Mouse (Mus musculus) forebrain, embryonic 13.5 days (tissue): ENCODE results near the gene Etv1. TPM values are rescaled to one million over a fixed set of nuclear protein-coding genes. Genes with fewer than 3 reads are reported as not detected.

Experiments used
- ATAC-seq: fragments of 200-750 bp; cut with Nextera tagmentation; 2 replicates; pipeline ENCODE4 v1.8.0; 2017
- H3K27ac ChIP-seq: fragments of 300-500 bp; sonication (generic); 2 replicates; pipeline ENCODE4 v1.5.1; 2015; ENCODE audit warnings: inconsistent platforms, mild to moderate bottlenecking, moderate library complexity
- H3K27me3 ChIP-seq: fragments of 300-500 bp; sonication (generic); 2 replicates; pipeline ENCODE4 v1.6.1; 2015; ENCODE audit warnings: mild to moderate bottlenecking, inconsistent platforms
- H3K36me3 ChIP-seq: fragments of 300-500 bp; sonication (generic); 2 replicates; pipeline ENCODE4 v1.6.1; 2015; ENCODE audit warnings: mild to moderate bottlenecking, inconsistent platforms; ENCODE audit not compliant: poor library complexity, severe bottlenecking
- H3K4me1 ChIP-seq: fragments of 300-500 bp; sonication (generic); 2 replicates; pipeline ENCODE4 v1.6.1; 2015; ENCODE audit warnings: inconsistent platforms
- H3K4me2 ChIP-seq: fragments of 300-500 bp; sonication (generic); 2 replicates; pipeline ENCODE4 v1.6.1; 2015; ENCODE audit warnings: inconsistent platforms, mild to moderate bottlenecking, moderate library complexity
- H3K4me3 ChIP-seq: fragments of 300-500 bp; sonication (generic); 2 replicates; pipeline ENCODE4 v1.5.1; 2015; ENCODE audit warnings: mild to moderate bottlenecking, inconsistent platforms
- H3K9ac ChIP-seq: fragments of 300-500 bp; sonication (generic); 2 replicates; pipeline ENCODE4 v1.6.1; 2015; ENCODE audit warnings: mild to moderate bottlenecking, inconsistent platforms
- H3K9me3 ChIP-seq: fragments of 300-500 bp; sonication (generic); replicated peaks from 2 replicates; pipeline ENCODE4 v1.6.1; 2016; ENCODE audit warnings: inconsistent platforms
- WGBS: fragments of 180-500 bp; shearing (Covaris S2); methylation state at CpG from one replicate; pipeline ENCODE4 v1.1.7; 2015; 5-methylcytosine and 5-hydroxymethylcytosine counted together
- polyA plus RNA-seq: library from polyadenylated mRNA; unstranded; fragments of >200 nt; fragmentation: Nextera tagmentation; extraction: Ambion mirVana; gene quantifications from 2 replicates; pipeline ENCODE4 v1.2.1, GENCODE M21; 2015

Gene Etv1
- 28.5 and 29.2 TPM in 2 replicates for polyA plus RNA-seq

DNA sequence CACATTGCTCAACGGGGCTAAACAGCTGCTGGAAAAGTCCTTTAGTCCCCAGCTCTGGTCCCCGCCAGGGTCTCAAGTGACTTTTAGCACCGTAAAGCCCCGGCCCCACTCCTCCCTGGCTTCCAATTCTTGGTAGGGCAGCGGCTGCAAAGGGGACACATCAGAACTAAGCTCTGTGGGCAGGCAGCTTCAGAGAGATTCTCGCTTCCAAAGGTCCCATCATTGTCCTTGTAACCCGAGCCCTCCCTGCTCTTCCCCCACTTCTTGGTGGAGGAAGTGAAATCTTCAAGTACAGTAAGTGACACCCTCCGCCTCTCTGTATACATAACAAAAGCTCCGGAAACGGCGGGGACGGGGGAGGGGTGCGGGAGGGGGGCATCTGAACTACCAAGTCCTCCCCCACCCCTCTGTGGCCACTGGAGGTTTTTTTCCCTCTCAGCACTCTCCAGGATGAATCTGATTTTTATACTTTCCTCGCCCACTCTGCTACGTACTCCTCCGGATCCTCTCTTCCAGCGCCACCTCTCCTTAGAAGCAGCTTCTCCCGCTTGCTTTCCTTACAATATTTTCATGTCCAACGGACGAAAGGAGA lies at the start of gene Etv1:
Etv1 (plus strand) TSS at position 195 of the 592 bp plus-strand sequence.
- peak within 1 kb of the TSS; percentile 88 for H3K27ac ChIP-seq
- peak within 1 kb of the TSS; percentile 89 for H3K4me2 ChIP-seq
- H3K27me3 ChIP-seq, result 0 out of 2 replicates have a peak, but pooled peaks cover 3% of the 10 kb centered on the region
- H3K4me3 ChIP-seq, result peak within 1 kb of the TSS; percentile 54
- no peaks in the 10 kb centered on the region for H3K9me3 ChIP-seq
- H3K36me3 ChIP-seq, result no peaks in the 10 kb centered on the region
- ATAC-seq, result peak; percentile 48
- peaks cover 23% of the 10 kb centered on the region; the same call in 1 of the 2 replicates for H3K4me1 ChIP-seq
- 0% methylated on average over 19 of the region's 20 CpGs for WGBS
- H3K9ac ChIP-seq, result peak within 1 kb of the TSS; percentile 63

DNA sequence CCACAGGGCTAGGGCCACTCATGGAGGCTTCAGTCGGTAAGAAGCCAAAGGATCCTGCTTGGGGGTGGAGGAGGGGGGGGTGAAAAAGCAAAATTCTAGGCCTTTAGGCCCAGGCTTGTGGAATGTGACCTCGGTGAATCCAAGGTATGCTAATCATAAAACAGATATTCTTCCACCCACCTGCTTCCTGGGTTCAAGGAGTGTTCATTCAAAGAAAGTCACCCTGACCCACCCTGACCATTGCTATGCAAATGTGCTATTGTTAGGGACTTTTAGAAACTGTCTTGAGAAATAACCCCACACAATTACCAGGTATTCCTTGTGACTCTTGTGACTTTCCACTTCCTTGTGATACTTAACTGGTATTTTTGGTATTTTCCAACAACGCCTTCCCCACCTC lies 49.5 kb upstream of the Etv1 start:
- Histone ChIP-seq H3K27me3 (no peaks in the 10 kb centered on the region), H3K9ac (no peak overlapping the region)

DNA sequence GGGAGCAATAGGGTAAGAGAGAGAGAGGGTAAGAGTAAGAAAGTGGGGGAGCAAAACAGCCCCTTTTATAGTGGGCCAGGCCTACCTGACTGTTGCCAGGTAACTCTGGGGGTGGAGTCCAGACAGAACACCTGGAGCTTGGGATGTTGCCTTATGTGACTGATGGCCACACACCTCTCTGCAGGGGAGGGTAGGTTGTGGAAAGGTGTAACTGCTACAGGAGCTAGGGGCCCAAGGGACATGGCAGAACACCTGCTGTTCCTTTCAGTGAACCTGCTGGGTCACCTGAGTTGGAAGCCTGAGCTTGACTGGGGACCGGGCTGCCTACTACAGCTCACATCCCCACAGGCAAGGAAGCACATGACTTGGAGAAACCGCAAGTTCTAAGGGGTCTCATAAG lies 48.4 kb upstream of the Etv1 start:
- Histone ChIP-seq H3K27ac (no peak overlapping the region), H3K27me3 (no peaks in the 10 kb centered on the region), H3K9ac (no peak overlapping the region), H3K36me3 (no peaks in the 10 kb centered on the region), H3K4me3 (no peak overlapping the region), H3K4me1 (no peaks in the 10 kb centered on the region), H3K9me3 (no peaks in the 10 kb centered on the region), H3K4me2 (no peak overlapping the region)
- WGBS, result 93% methylated on average over 2 of the region's 2 CpGs
- no peak for ATAC-seq

More for the DNA sequence above, 49.5 kb upstream of the Etv1 start:
- Histone ChIP-seq H3K4me1 (no peaks in the 10 kb centered on the region), H3K4me3 (no peak overlapping the region), H3K4me2 (no peak overlapping the region), H3K27ac (no peak overlapping the region), H3K36me3 (no peaks in the 10 kb centered on the region), H3K9me3 (no peaks in the 10 kb centered on the region)
- WGBS, result 84% methylated on average over 3 of the region's 3 CpGs
- ATAC-seq, result no peak

DNA sequence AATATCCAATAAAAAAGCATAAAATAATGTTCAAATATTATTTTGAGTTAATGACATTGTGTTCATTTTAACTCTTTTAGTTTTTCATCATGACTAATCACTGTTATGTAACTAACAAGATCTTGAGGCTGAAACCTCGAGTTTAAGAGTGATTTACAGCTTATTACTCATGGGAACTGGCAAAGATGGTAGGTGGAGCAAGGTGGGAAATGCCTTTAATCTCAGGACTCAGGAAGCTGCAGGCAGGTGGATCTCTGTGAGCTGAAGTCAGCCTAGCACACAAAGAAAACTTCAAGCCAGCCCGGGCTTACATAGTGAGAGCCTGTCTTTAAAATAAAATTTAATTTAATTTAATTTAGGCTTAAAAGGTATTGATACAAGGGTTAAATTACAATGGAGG lies 19.9 kb upstream of the Etv1 start:
- Histone ChIP-seq H3K4me2 (no peak overlapping the region), H3K4me3 (no peak overlapping the region), H3K27ac (no peak overlapping the region), H3K36me3 (no peaks in the 10 kb centered on the region), H3K9ac (no peak overlapping the region), H3K9me3 (no peaks in the 10 kb centered on the region), H3K4me1 (no peaks in the 10 kb centered on the region), H3K27me3 (no peaks in the 10 kb centered on the region)
- WGBS, result 55% methylated on average over 2 of the region's 2 CpGs
- no peak for ATAC-seq

DNA sequence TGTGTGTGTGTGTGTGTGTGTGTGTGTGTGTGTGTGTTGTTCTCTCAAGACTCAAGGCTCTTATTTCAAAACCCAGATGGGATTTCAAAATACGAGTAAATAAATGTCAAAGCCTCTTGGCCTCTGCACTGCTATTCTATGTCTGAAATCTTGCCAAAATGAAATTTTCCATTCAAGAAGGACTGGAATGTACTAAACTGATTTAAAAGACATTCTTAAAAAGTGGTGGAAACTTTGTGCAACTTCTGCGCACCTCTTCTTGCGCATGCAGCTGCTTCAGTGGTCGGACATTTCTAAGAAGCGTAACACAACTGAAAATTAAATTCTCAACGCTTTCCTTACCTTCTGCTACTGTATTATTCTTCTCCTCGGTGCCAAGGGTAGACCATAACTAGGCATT lies 1.9 kb upstream of the Etv1 start:
- no peak overlapping the region for H3K4me2 ChIP-seq
- 82% methylated on average over 7 of the region's 7 CpGs for WGBS
- no peak overlapping the region for H3K27ac ChIP-seq

GRCm38 (mm10) chr12:38777957-38778298 lies 1.3 kb upstream of the Etv1 start:
- Histone ChIP-seq H3K4me1 (peaks cover 13% of the 10 kb centered on the region; the same call in 1 of the 2 replicates), H3K36me3 (no peaks in the 10 kb centered on the region), H3K4me3 (peak overlapping the region; percentile 54), H3K27ac (no peak overlapping the region), H3K9me3 (no peaks in the 10 kb centered on the region), H3K4me2 (peak overlapping the region; percentile 89), H3K27me3 (no peaks in the 10 kb centered on the region), H3K9ac (no peak overlapping the region; the same call in 1 of the 2 replicates)
- WGBS, result 9% methylated on average over 6 of the region's 6 CpGs
- no peak for ATAC-seq

More for the DNA sequence above, 1.9 kb upstream of the Etv1 start:
- Histone ChIP-seq H3K27me3 (no peaks in the 10 kb centered on the region), H3K9ac (no peak overlapping the region), H3K4me1 (peaks cover 13% of the 10 kb centered on the region; the same call in 1 of the 2 replicates), H3K36me3 (no peaks in the 10 kb centered on the region), H3K9me3 (no peaks in the 10 kb centered on the region), H3K4me3 (no peak overlapping the region)
- ATAC-seq, result no peak

- Histone ChIP-seq H3K4me3 (peak overlapping the region; percentile 54), H3K9me3 (no peaks in the 10 kb centered on the region), H3K27me3 (0 out of 2 replicates have a peak, but pooled peaks cover 3% of the 10 kb centered on the region), H3K27ac (peak overlapping the region; percentile 88), H3K36me3 (no peaks in the 10 kb centered on the region), H3K4me1 (peaks cover 18% of the 10 kb centered on the region; the same call in 1 of the 2 replicates), H3K9ac (peak overlapping the region; percentile 63), H3K4me2 (peak overlapping the region; percentile 89)
- WGBS, result under 1% methylated on average over 36 of the region's 37 CpGs
- peak; percentile 96 for ATAC-seq
Measured at GRCm38 (mm10) chr12:38778299-38779075, 693 bp upstream of the Etv1 start.

GRCm38 (mm10) chr12:38780006-38780954 lies 1.1 kb downstream of the Etv1 start:
- H3K9me3 ChIP-seq, result no peaks in the 10 kb centered on the region
- peak; percentile 54 for ATAC-seq
- H3K36me3 ChIP-seq, result no peaks in the 10 kb centered on the region
- under 1% methylated on average over 33 of the region's 33 CpGs for WGBS
- peak overlapping the region; percentile 63 for H3K9ac ChIP-seq
- 0 out of 2 replicates have a peak, but pooled peaks cover 3% of the 10 kb centered on the region for H3K27me3 ChIP-seq
- H3K27ac ChIP-seq, result peak overlapping the region; percentile 88
- H3K4me1 ChIP-seq, result peaks cover 23% of the 10 kb centered on the region; the same call in 1 of the 2 replicates
- H3K4me2 ChIP-seq, result peak overlapping the region; percentile 89
- H3K4me3 ChIP-seq, result peak overlapping the region; percentile 54

DNA sequence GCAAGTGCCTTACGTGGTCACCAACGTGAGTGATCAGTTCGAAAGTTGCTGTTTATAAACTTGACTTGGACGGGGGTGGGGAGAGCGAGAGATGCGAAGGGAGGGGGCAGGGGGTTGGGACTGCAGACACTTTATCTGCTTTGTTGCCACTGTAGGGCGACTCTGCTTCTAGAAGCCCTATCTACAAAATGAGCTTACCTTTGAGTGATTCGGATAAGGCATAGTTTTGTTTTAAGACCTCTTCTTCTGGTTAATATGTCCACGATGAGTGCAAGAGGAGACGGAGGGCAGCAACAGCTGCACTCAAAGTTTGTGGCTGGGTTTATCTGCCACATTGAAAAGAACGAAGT lies 1.8 kb downstream of the Etv1 start:
- ATAC-seq, result no peak
- Histone ChIP-seq H3K9ac (peak overlapping the region; percentile 63), H3K4me3 (peak overlapping the region; percentile 54), H3K36me3 (no peaks in the 10 kb centered on the region), H3K4me1 (peaks cover 23% of the 10 kb centered on the region; the same call in 1 of the 2 replicates), H3K27ac (no peak overlapping the region), H3K9me3 (no peaks in the 10 kb centered on the region), H3K27me3 (0 out of 2 replicates have a peak, but pooled peaks cover 3% of the 10 kb centered on the region), H3K4me2 (peak overlapping the region; percentile 89)
- 0% methylated on average over 11 of the region's 11 CpGs for WGBS

DNA sequence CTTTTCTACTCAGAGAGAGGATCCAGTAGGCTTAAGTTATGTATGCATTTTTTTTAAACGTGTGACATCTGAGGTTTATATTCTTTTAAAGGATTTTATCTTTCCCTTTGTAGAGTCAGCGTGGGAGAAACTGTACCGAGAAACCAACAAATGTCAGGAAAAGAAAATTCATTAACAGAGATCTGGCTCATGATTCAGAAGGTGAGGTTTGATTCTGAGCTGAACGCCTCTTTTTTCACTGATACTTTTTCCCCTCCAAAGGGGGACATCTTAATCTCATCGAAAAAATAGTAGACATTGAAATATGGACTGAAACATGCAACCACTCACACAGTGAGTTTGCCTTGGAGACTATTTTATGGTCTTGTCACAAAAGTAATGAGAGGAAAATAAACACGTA lies 2.5 kb downstream of the Etv1 start:
- ATAC-seq, result no peak
- peaks cover 23% of the 10 kb centered on the region; the same call in 1 of the 2 replicates for H3K4me1 ChIP-seq
- H3K4me3 ChIP-seq, result peak overlapping the region; percentile 54
- H3K27ac ChIP-seq, result no peak overlapping the region
- peak overlapping the region; percentile 89 for H3K4me2 ChIP-seq
- no peaks in the 10 kb centered on the region for H3K9me3 ChIP-seq
- H3K9ac ChIP-seq, result 0 out of 2 replicates have a peak overlapping the region, but pooled peaks have one; percentile 16
- 50% methylated on average over 6 of the region's 6 CpGs for WGBS
- H3K36me3 ChIP-seq, result no peaks in the 10 kb centered on the region
- H3K27me3 ChIP-seq, result 0 out of 2 replicates have a peak, but pooled peaks cover 3% of the 10 kb centered on the region

GRCm38 (mm10) chr12:38783291-38783690 lies 4.1 kb downstream of the Etv1 start:
- Histone ChIP-seq H3K4me2 (peak overlapping the region; percentile 37), H3K4me3 (peak overlapping the region; percentile 10; the same call in 1 of the 2 replicates)
- WGBS, result 56% methylated on average over 1 of the region's 1 CpGs

More at GRCm38 (mm10) chr12:38783291-38783690, 4.1 kb downstream of the Etv1 start:
- 0 out of 2 replicates have a peak overlapping the region, but pooled peaks have one; percentile 12 for H3K9ac ChIP-seq
- no peak for ATAC-seq
- H3K27ac ChIP-seq, result no peak overlapping the region
- peaks cover 27% of the 10 kb centered on the region; the same call in 1 of the 2 replicates for H3K4me1 ChIP-seq
- H3K27me3 ChIP-seq, result 0 out of 2 replicates have a peak, but pooled peaks cover 3% of the 10 kb centered on the region
- no peaks in the 10 kb centered on the region for H3K9me3 ChIP-seq
- no peaks in the 10 kb centered on the region for H3K36me3 ChIP-seq
